Mouse (Mus musculus): ENCODE measurements around the gene Zfp560.

DNA sequence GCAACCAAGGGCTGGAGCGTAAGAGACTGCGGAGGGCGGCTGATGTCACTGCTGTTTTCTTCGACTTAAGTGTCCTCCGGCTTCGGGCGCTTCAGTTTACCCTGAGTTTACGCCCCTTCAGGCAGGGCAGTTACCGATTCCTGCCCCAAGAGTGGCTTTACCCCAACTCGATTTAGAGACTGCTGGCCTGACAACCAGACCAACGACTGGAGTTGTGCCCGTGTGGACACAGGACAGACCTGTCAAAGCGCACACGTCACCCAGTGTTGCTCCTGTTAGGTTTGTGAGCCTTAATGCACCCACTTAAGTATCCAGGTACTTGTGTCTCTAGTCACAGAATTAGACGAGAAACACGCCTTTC is 346 bp upstream of the Zfp560 start:
- TF ChIP-seq CTCF (IDR thresholded peaks at IDR 0.05; ENCODE audit: extremely low read depth, insufficient read depth, insufficient read length, insufficient replicate concordance) (no peak), POLR2A (IDR thresholded peaks at IDR 0.05; ENCODE audit: low read depth, low read length) (no peak)
